Mouse (Mus musculus): ENCODE data around the gene Gm42517.

The Gm42517 gene

GRCm38 (mm10) chr5:108367871-108368332 is at the start of gene Gm42517:
Gene Gm42517 (minus strand): TSS chr5:108367922.
- DNase-seq (ENCODE audit: low spot score in 2 of 2) = peak; percentile 57 to 65

DNA sequence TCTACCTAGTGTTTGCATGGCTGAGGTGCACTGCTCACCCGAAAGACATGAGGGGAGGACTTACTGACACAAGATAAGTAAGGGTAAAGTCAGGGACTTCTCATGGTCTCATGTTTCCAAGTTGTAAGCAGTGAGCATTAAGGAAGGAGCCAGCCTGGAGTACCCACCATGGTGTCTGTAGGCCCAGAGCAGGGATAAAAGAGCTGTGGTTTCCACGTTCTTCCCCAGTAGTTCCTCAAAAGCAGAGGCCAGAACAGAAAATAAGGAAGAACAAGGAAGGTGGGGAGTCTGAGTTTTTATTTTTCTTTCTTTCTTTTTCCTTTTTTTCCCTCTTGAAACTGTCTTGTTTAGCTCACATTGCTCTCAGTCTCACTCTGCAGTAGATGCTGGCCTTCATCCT is 47.0 kb upstream of the Gm42517 start:
- no peak for DNase-seq (ENCODE audit: low spot score in 2 of 2)

GRCm38 (mm10) chr5:108406977-108407376 is 39.3 kb upstream of the Gm42517 start:
- no peak for DNase-seq (ENCODE audit: low spot score in 2 of 2)

GRCm38 (mm10) chr5:108405460-108405859 is 37.7 kb upstream of the Gm42517 start:
- DNase-seq (ENCODE audit: low spot score in 2 of 2) = no peak

- no peak for DNase-seq (ENCODE audit: low spot score in 2 of 2)
Measured at GRCm38 (mm10) chr5:108403453-108403852, 35.7 kb upstream of the Gm42517 start.

DNA sequence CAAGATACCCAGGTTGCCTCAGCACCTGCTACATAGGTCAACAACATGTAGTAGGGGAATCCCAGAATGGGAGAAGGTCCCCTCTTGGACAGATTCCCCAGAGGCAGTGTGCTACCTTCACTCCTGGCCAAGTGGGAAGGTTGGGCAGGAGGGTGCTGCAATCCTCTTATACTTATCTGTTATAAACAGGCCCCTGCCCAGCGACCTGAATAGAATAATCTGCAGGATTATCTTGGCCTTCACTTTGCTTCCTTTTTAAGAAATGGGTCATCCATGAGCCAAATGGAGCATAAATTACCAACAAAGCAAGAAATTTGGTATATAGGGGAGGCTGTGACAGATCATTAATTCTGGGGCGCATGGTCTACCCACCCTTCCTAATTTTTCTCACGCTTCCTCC is 22.0 kb upstream of the Gm42517 start:
- DNase-seq (ENCODE audit: low spot score in 2 of 2) = no peak

- no peak for DNase-seq (ENCODE audit: low spot score in 2 of 2)
Measured at GRCm38 (mm10) chr5:108388201-108388600, 20.5 kb upstream of the Gm42517 start, which contains the start of gene Pde6b. Gene Pde6b (plus strand): TSS chr5:108388391.

DNA sequence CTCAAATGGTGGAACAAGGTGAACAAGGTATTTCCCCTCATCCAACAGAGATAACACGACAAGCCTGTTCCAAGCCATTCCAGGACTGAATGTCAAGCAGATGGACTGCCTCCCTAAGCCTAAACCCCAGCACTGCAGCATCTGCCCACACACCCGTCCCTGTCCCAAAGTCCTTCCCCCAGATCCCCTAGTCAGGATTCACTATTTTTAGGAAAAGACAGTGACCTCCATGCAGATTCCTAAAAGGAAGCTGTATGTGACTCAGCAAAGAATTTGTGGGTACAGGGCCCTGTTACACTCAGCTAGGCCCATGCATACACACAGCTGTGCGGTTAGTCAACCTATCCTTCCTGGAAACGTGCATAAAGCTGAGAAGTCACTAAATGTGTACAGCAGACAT is 18.7 kb upstream of the Gm42517 start:
- DNase-seq (ENCODE audit: low spot score in 2 of 2) = no peak

DNA sequence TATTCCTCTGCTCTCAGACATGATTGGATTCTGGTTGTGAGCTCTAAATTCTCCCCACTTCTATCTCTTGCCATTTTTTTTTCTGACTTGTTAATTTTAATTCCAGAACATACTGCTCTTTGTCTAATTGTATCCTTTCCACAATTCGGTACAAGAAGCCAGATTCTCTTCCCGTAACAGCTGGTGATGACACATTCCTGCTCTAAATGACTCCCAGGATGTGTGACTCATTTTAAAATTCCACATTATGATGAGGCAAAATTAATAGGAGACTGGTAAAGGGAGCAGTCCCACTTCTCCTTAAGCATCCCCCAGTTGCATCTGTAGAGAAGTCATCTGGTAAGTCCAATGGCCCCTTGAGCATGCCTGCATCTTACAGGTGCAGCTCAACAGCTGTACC is 17.9 kb upstream of the Gm42517 start:
- DNase-seq (ENCODE audit: low spot score in 2 of 2) = no peak

- DNase-seq (ENCODE audit: low spot score in 2 of 2) = no peak
Measured at GRCm38 (mm10) chr5:108378346-108378745, 10.6 kb upstream of the Gm42517 start.

- no peak for DNase-seq (ENCODE audit: low spot score in 2 of 2)
Measured at GRCm38 (mm10) chr5:108376059-108376458, 8.3 kb upstream of the Gm42517 start.

DNA sequence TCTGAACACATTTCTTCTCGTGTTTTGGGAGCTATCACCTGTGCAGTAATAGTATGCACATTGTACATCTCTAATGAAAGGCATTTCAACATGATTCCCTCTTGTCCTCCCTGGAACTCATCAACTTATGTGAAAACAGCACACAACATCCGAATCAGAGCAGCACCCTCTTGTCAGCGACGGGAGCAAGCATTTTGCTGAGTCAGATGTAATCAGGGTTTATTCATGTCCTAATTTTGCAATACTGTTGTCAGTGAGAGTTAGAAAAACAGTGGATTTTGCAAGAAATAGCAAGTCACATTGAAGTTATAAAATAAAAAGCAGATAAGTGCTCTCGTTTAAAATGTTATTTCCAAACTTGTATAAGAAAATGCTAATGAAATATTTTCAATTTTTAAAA is 6.4 kb upstream of the Gm42517 start:
- DNase-seq (ENCODE audit: low spot score in 2 of 2) = no peak

GRCm38 (mm10) chr5:108369964-108370363 is 2.2 kb upstream of the Gm42517 start:
- no peak for DNase-seq (ENCODE audit: low spot score in 2 of 2)

GRCm38 (mm10) chr5:108368851-108369621 is 1.3 kb upstream of the Gm42517 start:
- peak; percentile 92 to 94 for DNase-seq (ENCODE audit: low spot score in 2 of 2)

- DNase-seq (ENCODE audit: low spot score in 2 of 2) = peak in 1 of 2 experiments; percentile 64
Measured at GRCm38 (mm10) chr5:108368446-108368845, 724 bp upstream of the Gm42517 start.

DNA sequence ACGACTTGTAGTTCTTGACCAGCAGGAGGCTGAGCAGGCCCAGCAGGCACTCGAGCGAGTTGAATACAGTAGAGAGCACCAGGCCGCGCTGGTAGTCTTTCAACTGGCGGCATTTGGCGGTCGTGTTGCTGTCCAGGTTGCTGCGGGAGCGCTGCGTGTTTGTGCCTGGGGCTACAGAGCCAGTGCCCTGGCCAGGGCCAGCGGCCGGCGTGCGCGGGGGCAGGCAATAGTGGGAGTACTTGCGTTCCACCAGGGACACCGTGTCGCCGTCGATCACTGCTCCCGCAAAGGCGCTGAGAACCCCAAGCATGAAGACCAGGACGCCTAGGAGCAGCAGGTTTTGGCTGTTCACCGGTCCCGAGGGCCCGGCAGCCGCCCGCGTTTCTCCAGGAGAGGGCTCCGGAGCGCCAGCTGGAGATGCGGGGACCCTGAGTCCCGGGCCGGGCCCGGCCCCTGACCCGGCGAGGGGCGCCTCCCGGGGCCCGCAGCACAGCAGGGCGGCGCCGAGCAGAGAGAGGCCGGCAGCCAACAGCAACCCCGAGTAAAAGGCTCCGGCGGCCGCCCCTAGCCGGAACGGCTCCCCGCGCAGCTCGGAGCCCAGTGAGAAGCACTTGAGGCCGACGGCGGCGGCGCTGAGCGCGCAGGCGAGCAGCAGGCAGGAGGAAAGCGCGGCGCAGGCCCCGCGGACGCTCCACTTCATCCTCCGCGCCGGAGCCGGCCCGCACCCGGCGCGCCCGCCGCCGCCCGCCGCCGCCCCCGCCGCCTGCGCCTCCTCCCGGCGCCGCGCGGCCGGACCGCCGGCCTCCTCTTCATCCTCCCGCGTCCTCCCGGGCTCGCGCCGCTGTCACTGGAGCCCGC is 509 bp downstream of the Gm42517 start:
- DNase-seq (ENCODE audit: low spot score in 2 of 2) = peak; percentile 62 to 69

DNA sequence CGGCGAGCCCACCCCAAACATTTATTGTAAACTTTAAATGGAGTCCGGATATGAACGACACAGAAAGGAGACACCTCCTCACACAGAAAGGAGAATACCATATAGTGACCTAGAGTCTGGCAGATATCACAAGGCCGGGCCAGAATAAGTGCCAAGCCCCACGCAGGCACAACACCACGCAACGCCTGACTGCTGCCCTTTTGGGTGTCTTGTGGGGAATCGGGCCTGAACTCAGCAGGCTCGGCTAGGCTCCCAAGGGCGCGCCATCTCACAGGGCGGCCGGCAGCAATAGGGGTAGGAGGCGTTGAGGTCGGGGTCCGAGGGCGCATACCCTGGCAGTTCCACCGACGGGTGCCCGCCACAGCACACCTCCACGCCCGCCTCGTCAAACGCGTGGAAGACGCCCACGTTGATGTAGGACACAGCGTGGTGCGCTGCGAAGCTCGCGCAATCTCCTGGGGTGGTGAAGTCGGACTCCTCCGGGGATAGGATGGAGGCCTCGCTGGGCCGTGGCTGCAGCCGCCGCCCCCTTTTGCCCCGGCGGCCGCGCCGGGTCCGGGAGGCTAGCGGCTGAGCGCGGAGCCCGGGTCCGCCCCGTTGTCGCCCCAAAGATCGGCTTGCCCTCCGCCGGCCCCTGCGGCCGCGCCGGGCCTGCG is 1.3 kb downstream of the Gm42517 start:
- DNase-seq (ENCODE audit: low spot score in 2 of 2) = peak in 1 of 2 experiments; percentile 49

DNA sequence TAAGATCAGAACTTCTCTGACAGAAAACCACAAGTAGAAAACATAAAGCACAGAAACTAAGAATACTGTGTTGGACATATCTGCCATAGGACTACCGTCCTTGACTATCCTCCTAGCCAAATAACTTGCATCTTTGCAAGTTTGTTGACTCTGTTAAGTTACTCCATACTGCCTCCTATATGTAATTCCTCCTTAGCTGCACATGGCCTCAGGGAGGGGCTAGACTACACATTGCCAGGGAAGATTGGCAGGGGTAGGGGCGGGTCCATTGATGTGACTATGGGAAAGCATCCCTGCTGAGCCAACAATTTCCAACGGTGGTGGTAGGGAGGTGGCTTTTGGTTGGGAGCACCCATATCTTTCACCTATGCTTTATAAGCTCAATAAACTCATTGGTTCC is 5.4 kb downstream of the Gm42517 start:
- no peak for DNase-seq (ENCODE audit: low spot score in 2 of 2)

DNA sequence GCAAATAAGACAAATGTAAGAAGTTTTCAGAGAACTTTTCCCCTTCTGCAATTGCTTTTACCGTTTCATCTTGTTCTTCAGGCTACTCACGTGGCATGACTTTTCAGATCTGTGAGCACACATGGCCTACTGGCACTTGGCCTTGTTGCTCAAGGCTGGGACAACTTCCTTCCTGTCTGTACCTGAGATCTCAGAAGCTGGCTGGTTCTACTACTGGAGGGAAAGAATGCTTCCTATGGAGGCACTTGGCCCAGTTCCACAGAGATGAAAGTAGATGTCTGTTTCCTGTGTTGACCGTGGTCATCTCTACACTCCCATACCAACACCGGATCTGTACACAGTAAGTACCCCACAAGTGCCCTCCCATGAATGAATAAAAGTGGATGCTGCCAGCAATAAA is 7.5 kb downstream of the Gm42517 start:
- DNase-seq (ENCODE audit: low spot score in 2 of 2) = no peak

DNA sequence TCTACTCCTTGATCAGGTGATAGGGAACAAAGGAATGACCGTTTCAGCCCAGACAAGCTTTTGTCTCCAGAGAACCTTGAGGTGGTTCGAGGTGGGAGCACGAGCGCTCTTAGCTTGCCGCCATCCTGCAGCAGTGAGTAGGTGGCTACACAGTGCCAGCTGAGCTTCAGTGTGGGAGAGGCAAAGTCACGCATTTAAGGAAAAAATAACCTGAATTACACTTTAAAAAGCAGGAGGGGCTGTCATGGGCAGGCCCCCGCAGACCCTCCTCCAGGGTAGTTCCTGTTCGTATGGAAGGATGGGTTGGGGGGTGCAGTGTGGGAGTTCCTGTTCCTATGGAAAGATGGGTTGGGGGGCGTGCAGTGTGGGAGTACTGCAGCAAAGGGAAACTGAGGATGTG is 8.2 kb downstream of the Gm42517 start:
- DNase-seq (ENCODE audit: low spot score in 2 of 2) = peak in 1 of 2 experiments; percentile 42

GRCm38 (mm10) chr5:108357862-108358261 is 9.9 kb downstream of the Gm42517 start:
- DNase-seq (ENCODE audit: low spot score in 2 of 2) = no peak

GRCm38 (mm10) chr5:108354056-108354455 is 13.7 kb downstream of the Gm42517 start:
- no peak for DNase-seq (ENCODE audit: low spot score in 2 of 2)
